Mouse (Mus musculus) CH12F3 (cell line): ENCODE results near the gene Gm10642.

Source experiments
- in situ Hi-C: fragments of 300-500 bp; cut with MboI; formaldehyde crosslinking; loops from 2 replicates; pipeline ENCODE4 v1.14.3; 2020; ENCODE audit warnings: low sequenced_read_pairs

The Gm10642 gene

GRCm38 (mm10) chr9:70671772-70672579, 15.9 kb downstream of the Gm10642 start:
- in situ Hi-C loops, result loop anchor here (10.0 kb wide), 1 partner anchor 403 kb away; no protein-coding TSS in a partner anchor

GRCm38 (mm10) chr9:70673656-70674055, 17.6 kb downstream of the Gm10642 start:
- in situ Hi-C loops, result loop anchor here (10.0 kb wide), 1 partner anchor 401 kb away; no protein-coding TSS in a partner anchor

GRCm38 (mm10) chr9:70675117-70675516, 19.1 kb downstream of the Gm10642 start:
- in situ Hi-C loops, result loop anchor here (10.0 kb wide), 1 partner anchor 400 kb away; no protein-coding TSS in a partner anchor

- in situ Hi-C loops, result loop anchor here (10.0 kb wide), 1 partner anchor 399 kb away; no protein-coding TSS in a partner anchor
Observed at GRCm38 (mm10) chr9:70675961-70676360, 19.9 kb downstream of the Gm10642 start.

- in situ Hi-C loops, result loop anchor here (10.0 kb wide), 1 partner anchor 396 kb away; no protein-coding TSS in a partner anchor
Observed at GRCm38 (mm10) chr9:70678682-70679131, 22.7 kb downstream of the Gm10642 start, which contains the start of gene Adam10. Gene Adam10 (plus strand): TSS chr9:70678997.

- in situ Hi-C loops, result loop anchor here (10.0 kb wide), 1 partner anchor 395 kb away; no protein-coding TSS in a partner anchor
Observed at GRCm38 (mm10) chr9:70679132-70680091, 23.4 kb downstream of the Gm10642 start.

GRCm38 (mm10) chr9:70682202-70682601, 26.2 kb downstream of the Gm10642 start:
- in situ Hi-C loops, result no loop called here

- in situ Hi-C loops, result no loop called here
Observed at GRCm38 (mm10) chr9:70688301-70688968, 32.4 kb downstream of the Gm10642 start.

GRCm38 (mm10) chr9:70689926-70690325, 33.9 kb downstream of the Gm10642 start:
- in situ Hi-C loops, result no loop called here

GRCm38 (mm10) chr9:70690579-70690978, 34.5 kb downstream of the Gm10642 start:
- in situ Hi-C loops, result no loop called here

- in situ Hi-C loops, result no loop called here
Observed at GRCm38 (mm10) chr9:70691772-70692693, 36.0 kb downstream of the Gm10642 start.

- in situ Hi-C loops, result no loop called here
Observed at GRCm38 (mm10) chr9:70695723-70696122, 39.7 kb downstream of the Gm10642 start.

GRCm38 (mm10) chr9:70698090-70698489, 42.0 kb downstream of the Gm10642 start:
- in situ Hi-C loops, result no loop called here

- in situ Hi-C loops, result no loop called here
Observed at GRCm38 (mm10) chr9:70703597-70704203, 47.6 kb downstream of the Gm10642 start.

- in situ Hi-C loops, result no loop called here
Observed at GRCm38 (mm10) chr9:70706444-70706843, 50.4 kb downstream of the Gm10642 start.
